Mouse (Mus musculus) monocyte, adult 2 months (primary cell): Measurements from ENCODE around the gene Bcl6b.

Source experiments
- DNase-seq, 2 experiments: peaks; one replicate each; pipeline ENCODE4 v3.0.0; 2022; ENCODE audit warnings: low spot score in 2 of 2, low read depth in 1 of 2

Bcl6b gene

DNA sequence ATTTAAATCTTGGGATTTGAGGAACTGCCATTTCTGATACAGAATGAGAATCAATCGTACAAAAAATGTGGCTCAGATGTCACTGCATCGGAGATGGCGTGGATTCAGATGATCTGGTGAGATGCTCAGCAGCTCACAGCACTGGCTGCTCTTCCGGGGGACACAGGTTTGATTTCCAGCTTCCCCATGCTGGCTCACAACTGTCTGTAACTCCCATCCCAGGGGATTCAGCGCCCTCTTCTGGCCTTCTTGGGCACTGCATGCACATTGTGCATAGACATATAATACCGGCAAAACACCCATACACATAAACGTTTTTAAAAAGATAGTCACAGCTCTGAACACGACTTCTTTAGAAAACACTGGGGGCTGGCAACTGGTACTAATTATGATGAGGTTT is 52.0 kb downstream of the Bcl6b start:
- no peak for DNase-seq

DNA sequence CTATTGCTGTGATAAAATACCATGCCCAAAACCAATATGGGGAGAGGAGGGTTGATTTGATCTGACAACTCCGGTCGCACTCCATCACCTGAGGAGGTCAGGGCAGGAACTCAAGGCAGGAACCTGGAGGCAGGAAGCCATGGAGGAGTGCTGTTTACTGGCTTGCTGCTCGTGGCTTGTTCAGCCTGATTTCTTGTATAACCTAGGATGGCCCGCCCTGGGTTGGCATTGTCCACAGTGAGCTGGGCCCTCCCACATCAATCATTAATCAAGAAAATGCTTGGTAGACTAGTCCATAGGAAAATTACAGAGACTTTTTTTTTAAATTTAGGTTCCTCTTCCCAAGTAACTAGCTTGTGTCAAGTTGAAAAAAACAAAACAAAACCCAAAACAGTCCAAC is 55.1 kb downstream of the Bcl6b start:
- DNase-seq = no peak
